Mouse (Mus musculus) urinary bladder, adult 18-20 months (tissue): ENCODE results near the gene Myo1h.

Source experiments
- DNase-seq, 2 experiments: peaks; one replicate each; pipeline ENCODE4 v3.0.0; 2022; ENCODE audit warnings: low spot score in 2 of 2, mixed read lengths in 2 of 2

The Myo1h gene

DNA sequence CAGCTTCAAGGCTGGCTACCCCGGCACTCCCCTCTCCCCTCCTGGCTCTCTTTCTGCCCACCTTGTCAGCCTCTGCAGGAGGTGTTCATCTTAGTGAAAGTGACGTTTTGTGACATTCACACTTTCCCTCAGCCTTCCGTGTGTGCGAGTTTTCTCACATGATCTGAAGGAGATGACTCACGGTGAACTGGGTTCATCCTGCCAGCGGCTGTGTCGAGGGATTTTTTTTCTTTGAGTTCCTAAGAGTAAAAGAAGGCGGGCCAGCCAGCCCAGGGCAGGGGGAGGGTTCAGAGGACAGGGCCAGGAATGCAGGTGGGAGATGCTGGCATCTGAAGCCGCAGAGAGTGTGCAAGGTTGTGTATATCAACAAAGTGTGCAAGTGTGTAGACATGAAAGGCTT is 104.2 kb downstream of the Myo1h start:
- DNase-seq: no peak

DNA sequence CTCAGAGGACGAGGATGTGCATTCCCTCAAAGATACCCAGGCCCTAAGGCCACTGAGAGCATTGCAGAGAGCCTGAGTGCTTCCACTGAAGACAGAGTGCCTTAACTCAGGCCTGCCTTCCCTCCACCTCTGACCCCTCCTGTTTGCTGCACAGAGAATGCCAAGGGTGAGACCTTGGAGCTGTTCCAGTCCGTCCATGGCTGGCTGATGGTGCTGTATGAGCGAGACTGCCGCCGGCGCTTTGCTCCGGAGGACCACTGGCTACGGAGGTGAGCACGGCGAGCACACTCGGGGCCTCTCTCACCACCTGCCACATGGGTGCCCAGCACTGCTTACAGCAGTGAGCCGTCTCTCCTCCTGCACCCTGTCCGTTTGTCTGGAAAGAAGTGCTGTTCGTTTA is 117.6 kb downstream of the Myo1h start:
- DNase-seq: no peak

DNA sequence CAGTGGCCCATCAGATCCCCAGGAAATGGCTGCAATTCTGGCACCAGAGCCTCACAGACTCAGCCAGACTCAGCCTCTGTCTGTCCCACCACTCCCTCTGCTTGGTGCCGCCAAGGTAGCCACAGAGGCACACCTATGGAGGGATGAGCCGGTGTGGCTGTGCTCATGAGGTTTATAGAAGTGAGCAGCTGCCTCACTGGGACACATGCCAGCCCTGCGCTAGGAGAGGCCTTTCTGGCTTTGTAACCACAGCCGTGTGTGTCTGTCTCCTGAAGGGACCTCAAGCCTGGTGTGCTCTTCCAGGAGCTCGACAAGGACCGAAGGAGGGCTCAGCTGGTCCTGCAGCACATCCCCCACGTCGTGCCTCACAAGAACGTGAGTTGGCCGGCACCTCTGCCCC is 118.3 kb downstream of the Myo1h start:
- no peak for DNase-seq

DNA sequence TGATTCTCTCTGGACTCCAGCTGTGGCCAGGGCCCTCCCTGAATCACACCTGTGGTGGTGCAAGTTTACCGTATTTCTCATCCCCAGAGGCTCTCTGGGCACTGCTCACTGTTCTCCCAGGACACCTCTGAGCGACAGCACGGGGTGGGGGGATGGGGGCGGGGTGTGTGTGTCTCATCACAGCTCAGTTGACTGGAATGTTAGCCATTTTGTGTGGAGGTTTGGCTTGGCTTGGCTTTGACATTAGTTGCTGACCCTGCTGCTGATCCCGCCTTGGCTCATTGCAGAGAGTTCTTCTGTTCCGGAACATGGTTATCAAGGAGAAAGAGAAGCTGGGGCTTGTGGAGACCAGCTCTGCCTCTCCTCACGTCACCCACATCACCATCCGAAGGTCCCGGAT is 118.8 kb downstream of the Myo1h start:
- no peak for DNase-seq

DNA sequence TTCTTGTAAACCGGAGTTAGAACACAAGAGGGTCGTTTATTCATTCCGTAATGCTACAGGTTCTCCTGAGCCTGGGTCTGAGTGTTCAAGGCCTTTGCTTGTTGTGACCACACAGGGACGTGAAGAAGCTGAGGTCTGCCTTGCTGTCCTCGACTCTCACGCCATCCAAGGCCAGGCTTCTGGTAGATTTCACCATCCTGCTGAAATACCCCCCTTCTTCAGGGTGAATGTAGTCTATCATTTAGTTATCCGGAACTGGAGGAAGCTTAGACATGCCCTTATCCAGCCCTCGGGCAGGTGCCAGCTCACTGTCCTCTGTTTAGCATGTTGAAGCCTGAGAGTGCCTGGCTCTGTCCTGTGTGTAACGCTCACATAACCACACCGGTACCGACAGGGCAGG is 119.9 kb downstream of the Myo1h start:
- DNase-seq: no peak

GRCm38 (mm10) chr5:114410429-114410828 is 121.5 kb downstream of the Myo1h start:
- DNase-seq: no peak

- no peak for DNase-seq
Measured at GRCm38 (mm10) chr5:114412361-114412998, 123.5 kb downstream of the Myo1h start.

- peak in 1 of 2 experiments; percentile 10 for DNase-seq
Measured at GRCm38 (mm10) chr5:114413067-114413735, 124.2 kb downstream of the Myo1h start.
